Mouse (Mus musculus): ENCODE measurements around the gene Bclaf1.

The Bclaf1 gene

GRCm38 (mm10) chr10:20326226-20326625 is 14.0 kb downstream of the Bclaf1 start:
- DNase-seq = no peak

GRCm38 (mm10) chr10:20331262-20331661 is 19.0 kb downstream of the Bclaf1 start:
- DNase-seq = no peak

- no peak for DNase-seq
Observed at GRCm38 (mm10) chr10:20337872-20338271, 25.6 kb downstream of the Bclaf1 start.

DNA sequence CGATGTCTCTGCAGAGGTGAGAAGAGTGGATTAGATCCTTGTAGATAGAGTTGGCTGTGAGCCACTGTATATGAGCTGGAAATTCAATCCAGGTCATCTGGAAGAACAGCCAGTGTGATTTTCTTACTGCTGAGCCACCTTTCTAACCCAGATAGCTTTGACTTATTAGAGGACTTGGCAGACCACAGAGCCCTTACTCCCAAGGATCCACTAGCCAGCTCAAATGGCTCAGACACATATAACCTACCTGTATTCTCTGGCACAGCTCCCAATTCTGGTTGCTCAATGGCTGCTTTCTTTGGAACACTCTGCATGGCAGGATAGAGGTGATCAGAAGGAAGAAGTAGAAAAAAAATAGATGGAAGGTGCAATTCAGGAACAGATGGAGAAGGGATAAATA is 33.5 kb downstream of the Bclaf1 start:
- DNase-seq = peak; percentile 14

- peak; percentile 95 for DNase-seq
Observed at GRCm38 (mm10) chr10:20347285-20348214, 35.3 kb downstream of the Bclaf1 start, which contains the start of gene Mtfr2. TSS of gene Mtfr2 (plus strand) at chr10:20347770.

- DNase-seq = no peak
Observed at GRCm38 (mm10) chr10:20348894-20349293, 36.6 kb downstream of the Bclaf1 start.

DNA sequence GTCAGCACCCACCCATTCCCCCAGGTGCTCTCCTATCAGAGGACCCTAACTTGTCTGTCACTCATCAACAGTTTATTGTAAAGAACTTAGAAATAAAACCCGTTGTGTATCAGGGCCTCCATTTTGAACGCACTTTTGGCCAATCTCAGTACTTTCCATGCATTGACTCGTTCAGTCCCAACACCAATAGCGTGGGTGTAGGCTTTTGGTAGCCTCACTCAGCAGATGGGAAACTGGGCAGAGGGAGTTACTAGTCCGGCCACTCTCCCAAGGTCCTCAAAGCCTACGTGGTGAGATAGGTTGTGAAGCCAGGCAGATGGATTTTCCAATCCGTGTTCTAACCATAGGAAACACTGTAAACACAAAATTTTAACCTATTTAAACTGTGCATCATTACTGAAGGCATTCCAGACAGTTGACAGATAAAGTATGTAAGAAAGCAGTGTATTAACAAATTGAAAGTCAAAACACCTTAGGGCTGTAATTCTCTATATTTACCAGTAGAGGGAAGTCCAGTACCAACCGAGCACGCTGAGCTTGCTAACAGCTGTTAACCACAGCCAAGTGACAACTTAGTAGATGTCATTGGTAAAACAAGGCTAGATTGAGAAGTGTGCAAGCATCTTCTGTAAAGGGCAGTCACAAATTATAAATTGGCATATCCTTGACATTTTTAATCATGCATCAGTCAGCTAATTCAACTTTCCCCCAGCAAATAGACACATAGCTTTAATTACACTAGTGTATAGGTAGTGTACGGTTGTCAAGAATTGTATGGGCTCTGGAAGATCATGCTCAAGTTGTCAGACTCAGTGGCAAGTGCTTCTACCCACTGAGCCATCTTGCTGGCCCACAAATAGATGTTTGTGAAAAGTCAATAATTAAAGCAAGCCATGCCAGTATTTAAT is 49.5 kb downstream of the Bclaf1 start:
- DNase-seq = peak; percentile 20

DNA sequence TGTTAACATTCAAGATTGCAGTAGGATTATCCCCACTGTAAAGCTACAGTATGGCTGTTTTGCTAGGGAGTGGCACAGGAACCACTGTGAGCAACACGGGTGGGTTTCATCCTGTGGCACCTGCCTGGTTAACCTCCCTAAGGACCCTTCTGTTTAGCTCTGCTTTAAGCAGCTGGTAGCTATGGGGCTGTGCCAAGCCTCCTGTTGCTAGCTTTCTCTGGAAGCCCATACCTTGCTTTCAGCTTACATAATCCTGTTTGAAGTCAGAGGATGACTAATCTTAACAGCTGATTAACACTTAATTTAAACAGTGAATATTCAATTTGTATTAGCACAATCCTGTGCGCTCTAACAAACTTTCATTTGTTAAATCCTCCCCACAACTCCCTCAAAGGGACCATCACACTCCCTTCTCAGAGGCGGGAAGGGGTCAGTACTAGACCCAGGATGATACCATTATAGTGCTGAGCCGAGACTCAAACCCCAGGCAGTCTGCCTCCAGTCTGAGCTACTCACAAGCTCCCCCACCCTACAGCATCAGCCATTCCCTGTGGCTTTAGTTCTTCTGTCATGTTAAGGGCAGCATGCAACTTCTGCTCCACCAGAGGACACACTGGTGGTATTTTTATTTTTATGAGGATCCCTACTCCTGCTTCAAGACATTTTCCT is 50.3 kb downstream of the Bclaf1 start:
- no peak for DNase-seq

GRCm38 (mm10) chr10:20372046-20372445 is 59.8 kb downstream of the Bclaf1 start:
- DNase-seq = no peak

DNA sequence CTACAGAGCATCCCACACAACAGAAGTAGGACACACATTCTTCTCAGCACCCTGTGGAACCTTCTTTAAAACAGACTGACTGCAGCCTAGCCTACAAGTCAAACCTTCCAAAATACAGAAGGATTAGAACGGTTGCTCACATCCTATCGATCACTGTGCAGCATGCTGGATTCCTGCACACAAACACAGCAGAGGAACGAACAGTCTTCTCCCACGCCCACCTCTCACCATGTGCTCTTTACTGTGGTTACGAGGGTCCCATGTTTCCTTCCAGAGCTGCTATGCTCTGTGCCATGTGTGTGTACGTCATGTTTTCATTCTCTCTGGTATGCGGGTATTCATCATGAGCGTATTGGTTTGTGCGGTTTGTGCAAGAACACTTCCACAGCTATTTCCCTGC is 65.4 kb downstream of the Bclaf1 start:
- DNase-seq = no peak

DNA sequence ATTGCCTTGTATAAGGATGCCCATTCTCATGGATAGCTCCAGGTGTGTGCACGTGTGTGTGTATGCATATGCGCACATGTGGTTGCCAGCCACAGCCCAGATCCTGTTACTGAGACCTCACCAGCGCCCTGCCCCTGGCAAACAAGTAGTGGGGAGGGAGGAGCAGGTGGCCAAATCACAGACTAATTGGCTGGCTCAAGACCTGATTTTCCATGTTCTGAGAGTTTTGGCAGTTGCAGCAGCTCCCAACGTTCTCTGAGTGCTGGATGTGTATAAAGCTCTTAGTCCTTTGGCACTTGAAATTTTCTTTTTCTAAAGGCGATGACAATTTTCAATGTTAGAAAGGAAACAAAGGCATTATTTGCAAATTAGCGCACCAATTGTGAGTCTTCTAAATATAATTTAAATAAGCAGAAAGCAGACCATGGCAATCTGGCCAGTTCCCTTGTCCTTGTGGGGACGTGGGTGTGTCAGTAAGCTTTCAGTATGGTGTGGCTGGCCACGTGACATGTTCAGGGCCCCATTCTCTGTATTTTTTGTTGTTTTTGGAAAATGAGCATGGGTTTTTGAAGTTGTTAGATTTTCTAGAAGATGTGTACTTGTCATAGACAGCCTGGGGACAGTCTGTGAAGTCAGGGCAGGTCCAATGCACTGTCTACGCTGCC is 66.9 kb downstream of the Bclaf1 start:
- no peak for DNase-seq

DNA sequence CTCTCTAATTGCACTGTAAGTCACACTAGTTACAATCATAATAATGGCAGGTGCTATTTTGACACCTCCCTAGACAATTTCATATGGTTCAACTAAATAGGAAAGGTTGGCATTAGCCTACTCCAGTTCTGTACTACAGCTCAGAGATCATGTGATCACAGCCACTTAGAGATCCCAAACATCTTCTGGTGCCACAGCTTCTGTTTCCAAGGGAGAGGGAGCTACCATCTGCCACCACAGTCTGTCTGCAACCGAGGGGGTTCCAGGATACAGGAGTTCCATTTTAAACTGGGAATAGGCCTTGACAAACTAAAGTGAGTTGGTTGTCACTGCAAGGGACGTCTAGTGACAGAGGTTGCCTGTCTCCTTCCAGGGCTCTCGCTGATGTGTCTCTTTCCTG is 68.5 kb downstream of the Bclaf1 start:
- no peak for DNase-seq

- DNase-seq = no peak
Observed at GRCm38 (mm10) chr10:20381352-20381751, 69.1 kb downstream of the Bclaf1 start.

DNA sequence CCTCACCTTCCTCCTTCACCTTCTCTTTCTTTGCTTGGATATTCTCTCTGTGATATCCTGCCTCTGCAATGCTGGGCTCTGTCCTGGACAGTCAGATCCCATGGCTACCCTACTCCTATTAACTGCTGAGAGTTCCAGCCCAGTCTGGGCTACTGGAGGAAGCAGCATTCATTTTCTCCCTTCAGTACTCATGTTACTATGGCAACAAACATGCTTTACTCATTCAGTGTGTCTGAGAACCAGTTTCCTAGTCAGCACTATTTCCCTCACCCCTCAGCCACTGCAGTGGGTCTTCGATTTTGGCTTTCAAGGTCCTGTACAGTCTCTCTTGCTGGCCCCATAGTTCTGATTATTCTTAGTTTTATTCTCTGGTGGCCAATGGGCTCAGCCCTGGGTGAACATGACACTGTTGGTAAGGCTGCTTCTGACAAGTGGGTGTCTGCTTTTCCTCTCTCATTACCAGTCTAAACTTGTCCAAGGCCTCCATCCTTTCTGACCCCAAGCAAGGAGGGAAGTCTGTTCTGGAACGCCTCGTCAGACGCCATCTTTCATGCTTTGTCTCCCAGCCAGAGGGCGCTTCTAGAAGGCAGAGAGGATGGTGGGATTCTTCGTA is 70.6 kb downstream of the Bclaf1 start:
- no peak for DNase-seq

- no peak for DNase-seq
Observed at GRCm38 (mm10) chr10:20390568-20390967, 78.3 kb downstream of the Bclaf1 start.

All from kidney, postnatal 14 days (tissue).